Mouse (Mus musculus) heart, postnatal 4 days (tissue): ENCODE results near the gene Gm13539. TPM values are rescaled to one million over a fixed set of nuclear protein-coding genes. Genes with fewer than 3 reads are reported as not detected.
A peak's percentile ranks its signal among the peaks of the same experiment; 100 is the strongest.

Experiments
- DNase-seq: peaks from one replicate; pipeline ENCODE4 v3.0.0; 2021
- total RNA-seq, 2 experiments: library from RNA; stranded (reverse); gene quantifications; 2 replicates each; pipeline ENCODE4 v1.2.3; 2021

Gene Gm13539
- total RNA-seq, 2 experiments from 2014 or later: not detected

- no peak for DNase-seq
Observed at GRCm38 (mm10) chr2:25828344-25828947, 46.4 kb downstream of the Gm13539 start.

- no peak for DNase-seq
Observed at GRCm38 (mm10) chr2:25830786-25831185, 48.7 kb downstream of the Gm13539 start.

- peak; percentile 82 for DNase-seq
Observed at GRCm38 (mm10) chr2:25836291-25836690, 54.2 kb downstream of the Gm13539 start.

Other genes with a start within 250 kb of the Gm13539 start
- gene Traf2, start 235.3 kb upstream of the Gm13539 start, total RNA-seq: 10 to 100 TPM; 13.2 to 15.8 TPM
- 100 to 1,000 TPM; 151 to 152 TPM for gene Edf1, start 224.4 kb upstream of the Gm13539 start, total RNA-seq
- 1 to 10 TPM; 1.4 to 2.3 TPM for gene Mamdc4, start 207.4 kb upstream of the Gm13539 start, total RNA-seq
- gene Phpt1, start 207.0 kb upstream of the Gm13539 start, total RNA-seq: 100 to 1,000 TPM; 100 to 101 TPM
- gene Ajm1, start 200.5 kb upstream of the Gm13539 start, total RNA-seq: under 1 TPM; 0.14 to 0.41 TPM
- gene Rabl6, start 173.7 kb upstream of the Gm13539 start, total RNA-seq: 10 to 100 TPM; 51.4 to 61.5 TPM
- gene Ccdc183, start 164.6 kb upstream of the Gm13539 start, total RNA-seq: not detected
- gene Tmem141, start 160.3 kb upstream of the Gm13539 start, total RNA-seq: 10 to 100 TPM; 22.2 to 24.0 TPM
- 1 to 10 TPM; 1.3 to 1.4 TPM for gene Fcna, start 154.2 kb upstream of the Gm13539 start, total RNA-seq
- gene Lcn8, start 129.1 kb upstream of the Gm13539 start, total RNA-seq: under 1 TPM; 0.72 to 0.74 TPM
- not detected for gene Lcn5, start 124.3 kb upstream of the Gm13539 start, total RNA-seq
- not detected for gene Lcn6, start 105.5 kb upstream of the Gm13539 start, total RNA-seq
- gene Lcn10, start 99.5 kb upstream of the Gm13539 start, total RNA-seq: not detected
- gene Obp2a, start 82.2 kb upstream of the Gm13539 start, total RNA-seq: not detected
- gene Bmyc, start 75.5 kb upstream of the Gm13539 start, total RNA-seq: 10 to 100 TPM; 13.7 to 17.1 TPM
- not detected for gene Obp2b, start 45.2 kb upstream of the Gm13539 start, total RNA-seq
- not detected for gene Lcn3, start 16.7 kb upstream of the Gm13539 start, total RNA-seq
- gene Lcn11, start 5.2 kb upstream of the Gm13539 start, total RNA-seq: not detected
- gene Glt6d1, start 33.6 kb downstream of the Gm13539 start, total RNA-seq: not detected
- not detected for gene Lcn9, start 40.9 kb downstream of the Gm13539 start, total RNA-seq
- gene Sohlh1, start 65.0 kb downstream of the Gm13539 start, total RNA-seq: not detected
- gene Kcnt1, start 81.5 kb downstream of the Gm13539 start, total RNA-seq: under 1 TPM; 0.32 to 0.52 TPM
- gene Camsap1, start 201.0 kb downstream of the Gm13539 start, total RNA-seq: 10 to 100 TPM; 30.1 to 33.3 TPM
- gene Ubac1, start 239.5 kb downstream of the Gm13539 start, total RNA-seq: 10 to 100 TPM; 60.3 to 62.4 TPM